Mouse (Mus musculus) forebrain, embryonic 14.5 days (tissue): ENCODE data around the gene Ltbp1. TPM values are rescaled to one million over a fixed set of nuclear protein-coding genes. Genes with fewer than 3 reads are reported as not detected.

Experiments used
- ATAC-seq: fragments of 200-750 bp; cut with Nextera tagmentation; 2 replicates; pipeline ENCODE4 v1.8.0; 2017; ENCODE audit warnings: mild to moderate bottlenecking, moderate library complexity
- DNase-seq: peaks from one replicate; pipeline ENCODE4 v3.0.0-alpha.2; 2015; ENCODE audit warnings: low spot score
- H3K27ac ChIP-seq: fragments of 300-500 bp; sonication (generic); 2 replicates; pipeline ENCODE4 v1.5.1; 2014; ENCODE audit warnings: low read depth, mild to moderate bottlenecking, control low read depth, low read length, moderate library complexity
- H3K27me3 ChIP-seq: fragments of 300-500 bp; sonication (generic); replicated peaks from 2 replicates; pipeline ENCODE4 v1.6.1; 2014; ENCODE audit warnings: low read length, control low read depth, mixed read lengths; ENCODE audit not compliant: control insufficient read depth, insufficient read depth
- H3K36me3 ChIP-seq: fragments of 300-500 bp; sonication (generic); 2 replicates; pipeline ENCODE4 v1.6.1; 2014; ENCODE audit warnings: low read length, control low read depth; ENCODE audit not compliant: control insufficient read depth, insufficient read depth
- H3K4me1 ChIP-seq: fragments of 300-500 bp; sonication (generic); 2 replicates; pipeline ENCODE4 v1.6.1; 2014; ENCODE audit warnings: antibody characterized with exemption, low read length, control low read depth; ENCODE audit not compliant: control insufficient read depth, insufficient read depth
- H3K4me2 ChIP-seq: fragments of 300-500 bp; sonication (generic); 2 replicates; pipeline ENCODE4 v1.6.1; 2014; ENCODE audit warnings: mild to moderate bottlenecking, control low read depth, low read length
- H3K4me3 ChIP-seq: fragments of 300-500 bp; sonication (generic); 2 replicates; pipeline ENCODE4 v1.5.1; 2014; ENCODE audit warnings: low read depth, low read length, control low read depth
- H3K9ac ChIP-seq: fragments of 300-500 bp; sonication (generic); 2 replicates; pipeline ENCODE4 v1.6.1; 2014; ENCODE audit warnings: mild to moderate bottlenecking, low read length, control low read depth, moderate library complexity
- H3K9me3 ChIP-seq: fragments of 300-500 bp; sonication (generic); replicated peaks from 2 replicates; pipeline ENCODE4 v1.6.1; 2016; ENCODE audit warnings: low read length, control low read depth, mixed read lengths; ENCODE audit not compliant: control insufficient read depth
- WGBS: fragments of 180-500 bp; shearing (Covaris S2); extraction: QIAGEN DNeasy Blood & Tissue Kit; methylation state at CpG from one replicate; pipeline ENCODE4 v1.1.7; 2014; 5-methylcytosine and 5-hydroxymethylcytosine counted together
- polyA plus RNA-seq: library from polyadenylated mRNA; unstranded; fragments of >200 nt; fragmentation: Nextera tagmentation; extraction: Ambion mirVana; gene quantifications from 2 replicates; pipeline ENCODE4 v1.2.1, GENCODE M21; 2014

Gene Ltbp1
- polyA plus RNA-seq, 1 experiment from 2014 or later, result 4.5 TPM

DNA sequence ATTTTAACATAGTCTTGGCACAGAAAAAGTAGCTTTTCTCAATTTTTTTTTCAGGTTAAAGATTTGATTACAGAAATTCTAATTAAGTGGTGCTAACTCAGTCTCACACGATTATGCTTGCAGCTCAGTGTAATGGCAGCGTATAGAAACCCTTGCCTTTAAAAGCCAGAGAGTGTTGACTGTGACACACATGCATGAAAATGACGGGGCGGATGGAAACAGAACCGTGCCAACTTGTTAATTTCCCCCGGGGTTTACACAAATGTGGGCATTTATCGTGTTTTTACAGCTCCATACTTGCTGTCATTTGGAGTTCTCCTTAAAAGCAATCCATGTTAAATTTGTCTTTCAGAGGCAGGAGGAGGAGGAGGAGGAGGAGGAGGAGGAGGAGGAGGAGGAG lies 102.0 kb downstream of the Ltbp1 start:
- Histone ChIP-seq H3K9ac (no peak overlapping the region), H3K36me3 (no peaks in the 10 kb centered on the region), H3K27me3 (no peaks in the 10 kb centered on the region), H3K4me1 (no peaks in the 10 kb centered on the region; the same call in 1 of the 2 replicates), H3K27ac (no peak overlapping the region), H3K4me3 (no peak overlapping the region), H3K9me3 (no peaks in the 10 kb centered on the region), H3K4me2 (no peak overlapping the region)
- 17% methylated on average over 7 of the region's 7 CpGs for WGBS
- ATAC-seq (peak; percentile 94; the same call in 1 of the 2 replicates), DNase-seq (peak; percentile 79)

DNA sequence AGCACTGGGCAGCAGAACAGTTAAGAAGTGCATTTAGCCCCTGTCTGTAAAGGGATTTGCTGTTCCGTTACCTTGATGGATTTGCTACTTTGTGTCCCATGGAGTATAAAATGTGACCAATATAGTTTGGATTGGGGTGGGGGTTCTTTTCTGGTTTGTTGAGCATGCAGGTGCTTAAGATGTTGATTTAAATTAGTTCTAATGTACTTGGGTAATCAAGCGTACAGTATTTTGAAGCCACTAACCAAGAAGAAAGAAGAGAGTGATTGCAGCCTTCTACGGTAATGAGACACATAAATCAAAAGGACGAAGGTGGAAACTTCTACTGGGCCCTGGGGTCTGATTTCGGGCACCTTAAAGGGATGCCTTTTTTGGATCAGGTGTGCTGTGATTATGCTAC lies 102.5 kb downstream of the Ltbp1 start:
- Histone ChIP-seq H3K36me3 (no peaks in the 10 kb centered on the region), H3K4me2 (no peak overlapping the region), H3K9me3 (no peaks in the 10 kb centered on the region), H3K4me1 (no peaks in the 10 kb centered on the region; the same call in 1 of the 2 replicates), H3K27ac (no peak overlapping the region), H3K27me3 (no peaks in the 10 kb centered on the region), H3K9ac (no peak overlapping the region), H3K4me3 (no peak overlapping the region)
- DNase-seq (peak; percentile 31), ATAC-seq (peak; percentile 42; the same call in 1 of the 2 replicates)
- WGBS, result 23% methylated on average over 5 of the region's 5 CpGs

GRCm38 (mm10) chr17:75109081-75109716 lies 103.8 kb downstream of the Ltbp1 start:
- no peaks in the 10 kb centered on the region for H3K9me3 ChIP-seq
- H3K4me3 ChIP-seq, result no peak overlapping the region
- no peak for DNase-seq
- WGBS, result 71% methylated on average over 5 of the region's 5 CpGs
- no peak overlapping the region for H3K27ac ChIP-seq
- H3K36me3 ChIP-seq, result no peaks in the 10 kb centered on the region
- H3K4me2 ChIP-seq, result no peak overlapping the region
- no peak overlapping the region for H3K9ac ChIP-seq
- no peaks in the 10 kb centered on the region for H3K27me3 ChIP-seq
- no peaks in the 10 kb centered on the region; the same call in 1 of the 2 replicates for H3K4me1 ChIP-seq
- ATAC-seq, result no peak

DNA sequence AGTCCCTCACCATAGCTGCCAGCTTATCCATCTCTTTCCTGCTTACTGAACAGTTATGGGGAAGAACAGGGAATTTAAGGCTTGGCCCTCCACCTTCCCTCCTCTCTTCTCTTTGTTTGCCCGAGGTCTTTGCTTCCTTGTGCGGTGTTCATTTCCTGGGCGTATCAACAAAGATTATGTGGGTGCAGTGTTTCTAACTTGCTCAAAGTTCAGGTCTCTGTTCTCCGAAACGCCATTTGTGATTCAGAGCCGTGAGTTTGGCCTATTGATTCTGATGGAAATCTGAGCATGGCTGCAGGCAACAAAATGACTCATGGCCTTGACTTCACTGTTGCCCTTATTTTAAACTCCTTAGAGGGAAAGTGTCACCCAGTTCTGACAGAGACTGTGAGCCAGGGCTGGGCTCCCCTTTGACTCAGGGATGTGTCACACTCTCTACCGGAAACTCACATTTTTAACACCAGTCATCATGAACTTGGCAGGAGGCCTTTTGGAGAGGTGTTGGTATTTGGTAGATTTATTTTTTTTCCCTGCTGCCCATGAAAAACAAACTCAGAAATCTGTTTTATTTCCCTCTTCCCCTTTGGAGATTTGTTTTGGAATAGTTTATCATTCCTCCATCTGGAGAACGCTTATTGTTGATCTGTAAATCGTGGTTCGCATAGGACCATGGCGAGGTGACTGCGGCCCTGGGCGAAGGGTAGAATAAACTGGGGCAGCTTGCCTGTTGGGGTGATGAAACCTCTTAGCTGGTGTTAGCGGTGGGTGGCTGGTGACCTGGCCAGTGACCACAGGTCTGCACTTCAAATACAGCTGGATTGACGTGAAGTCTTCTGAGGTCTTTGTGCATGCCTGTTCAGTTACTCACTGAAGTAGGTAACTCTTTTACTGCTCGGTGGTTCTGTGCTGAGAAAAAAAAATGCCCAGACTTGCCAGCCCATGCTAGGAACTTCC lies 105.2 kb downstream of the Ltbp1 start:
- no peak for ATAC-seq
- H3K36me3 ChIP-seq, result no peaks in the 10 kb centered on the region
- H3K4me2 ChIP-seq, result no peak overlapping the region
- no peak overlapping the region for H3K4me3 ChIP-seq
- H3K4me1 ChIP-seq, result no peaks in the 10 kb centered on the region; the same call in 1 of the 2 replicates
- no peak overlapping the region for H3K27ac ChIP-seq
- 93% methylated on average over 16 of the region's 16 CpGs for WGBS
- DNase-seq, result no peak
- no peaks in the 10 kb centered on the region for H3K9me3 ChIP-seq
- no peak overlapping the region for H3K9ac ChIP-seq
- H3K27me3 ChIP-seq, result no peaks in the 10 kb centered on the region

DNA sequence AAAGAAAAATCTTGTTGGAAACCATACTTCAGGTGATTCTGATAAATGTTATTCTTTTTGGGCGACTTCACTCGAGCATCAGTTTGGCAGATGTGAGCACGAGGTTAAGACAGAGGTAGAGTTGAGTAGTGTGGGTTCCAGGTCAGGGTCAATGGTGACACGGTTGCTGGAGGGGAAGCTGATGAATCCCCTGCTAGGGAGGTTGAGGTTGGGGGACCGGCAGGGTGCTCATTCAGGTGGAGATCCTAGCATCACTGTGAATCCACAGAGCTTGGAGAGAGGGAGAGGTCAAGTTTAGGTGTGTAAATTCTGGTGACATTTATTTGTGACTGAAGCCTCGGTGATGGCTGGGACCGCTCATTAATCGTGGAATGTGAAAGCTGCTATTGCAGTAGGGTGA lies 110.2 kb downstream of the Ltbp1 start:
- Histone ChIP-seq H3K9me3 (no peaks in the 10 kb centered on the region), H3K4me2 (no peak overlapping the region), H3K4me3 (no peak overlapping the region), H3K9ac (no peak overlapping the region), H3K27me3 (no peaks in the 10 kb centered on the region), H3K27ac (no peak overlapping the region), H3K4me1 (0 out of 2 replicates have a peak, but pooled peaks cover 3% of the 10 kb centered on the region), H3K36me3 (no peaks in the 10 kb centered on the region)
- no peak for ATAC-seq
- DNase-seq, result no peak
- 78% methylated on average over 8 of the region's 8 CpGs for WGBS

DNA sequence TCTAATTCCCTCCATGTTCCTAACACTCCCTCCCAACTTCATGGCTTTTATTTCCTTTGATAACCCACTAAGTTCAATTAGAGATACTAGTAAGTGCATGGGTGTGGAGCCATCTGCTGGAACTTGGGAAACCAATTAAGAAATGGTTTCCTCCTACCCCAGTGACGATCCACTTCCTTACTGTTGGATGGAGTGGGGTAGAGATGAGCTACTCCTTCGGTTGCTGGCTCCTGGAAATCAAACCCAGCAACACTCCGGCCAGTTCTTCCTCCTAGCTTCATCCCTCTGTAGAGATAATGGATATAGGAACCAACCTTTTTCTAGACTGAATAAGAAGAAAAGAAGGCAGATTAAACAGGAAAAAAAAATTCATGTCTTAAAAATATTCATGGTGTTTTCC lies 113.5 kb downstream of the Ltbp1 start:
- H3K9ac ChIP-seq, result no peak overlapping the region
- DNase-seq (no peak), ATAC-seq (no peak)
- H3K4me3 ChIP-seq, result no peak overlapping the region
- WGBS, result 90% methylated on average over 3 of the region's 3 CpGs
- no peaks in the 10 kb centered on the region for H3K27me3 ChIP-seq
- no peaks in the 10 kb centered on the region for H3K36me3 ChIP-seq
- H3K4me1 ChIP-seq, result 0 out of 2 replicates have a peak, but pooled peaks cover 3% of the 10 kb centered on the region
- H3K4me2 ChIP-seq, result no peak overlapping the region
- no peak overlapping the region for H3K27ac ChIP-seq
- H3K9me3 ChIP-seq, result no peaks in the 10 kb centered on the region

DNA sequence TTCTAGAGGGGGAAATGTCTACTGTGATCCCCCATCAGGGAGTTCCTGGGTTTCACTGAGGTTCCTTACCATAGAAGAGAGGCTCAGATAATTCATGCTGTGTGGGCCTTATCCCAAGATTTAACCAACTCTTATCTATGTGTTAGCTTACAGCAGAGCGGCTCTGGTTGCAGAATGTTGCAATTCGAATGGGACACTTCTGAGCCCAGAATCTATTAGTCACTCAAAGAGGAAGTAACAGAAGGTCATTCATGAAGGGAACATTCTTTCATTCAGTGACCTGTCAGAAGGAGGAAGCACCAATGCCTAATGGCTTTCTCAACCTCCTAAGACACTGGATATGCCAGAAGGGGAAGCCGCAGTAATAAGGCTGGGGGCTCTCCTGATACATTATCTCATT lies 114.1 kb downstream of the Ltbp1 start:
- Histone ChIP-seq H3K4me3 (no peak overlapping the region), H3K27ac (no peak overlapping the region), H3K4me1 (0 out of 2 replicates have a peak, but pooled peaks cover 3% of the 10 kb centered on the region), H3K9ac (no peak overlapping the region), H3K9me3 (no peaks in the 10 kb centered on the region), H3K36me3 (no peaks in the 10 kb centered on the region), H3K27me3 (no peaks in the 10 kb centered on the region), H3K4me2 (no peak overlapping the region)
- ATAC-seq, result no peak
- 33% methylated on average over 3 of the region's 3 CpGs for WGBS
- no peak for DNase-seq

GRCm38 (mm10) chr17:75120071-75120470 lies 114.7 kb downstream of the Ltbp1 start:
- ATAC-seq, result no peak
- DNase-seq, result no peak
- 0 out of 2 replicates have a peak, but pooled peaks cover 3% of the 10 kb centered on the region for H3K4me1 ChIP-seq
- no peak overlapping the region for H3K9ac ChIP-seq
- no peak overlapping the region for H3K4me2 ChIP-seq
- no peak overlapping the region for H3K27ac ChIP-seq
- H3K9me3 ChIP-seq, result no peaks in the 10 kb centered on the region
- H3K4me3 ChIP-seq, result no peak overlapping the region
- 27% methylated on average over 6 of the region's 6 CpGs for WGBS
- no peaks in the 10 kb centered on the region for H3K36me3 ChIP-seq
- no peaks in the 10 kb centered on the region for H3K27me3 ChIP-seq
